ENCODE assay signal across 12 mouse cellular contexts in the genomic region with DNA sequence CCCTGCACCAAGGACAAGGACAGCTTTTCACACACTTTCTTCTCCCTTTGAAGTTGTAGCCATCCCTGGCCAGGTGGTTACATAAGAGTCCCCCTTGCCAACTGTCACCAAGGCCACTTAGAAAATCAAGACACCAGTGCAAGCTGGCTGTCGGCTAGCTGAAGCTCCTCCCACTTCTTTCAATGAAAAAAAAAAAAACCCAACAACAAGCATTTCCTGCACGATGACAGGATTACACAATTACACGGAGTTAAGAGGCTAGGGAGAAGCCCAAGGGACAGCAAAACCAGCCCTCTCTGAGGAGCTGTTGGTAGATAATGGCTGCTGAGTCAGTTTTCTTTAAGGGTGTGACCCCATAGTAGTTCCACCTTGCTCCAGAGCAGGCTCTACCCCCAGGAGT. TPM values are rescaled to one million over a fixed set of nuclear protein-coding genes. Genes with fewer than 3 reads are reported as not detected.
DNase-seq lines count a peak whose midpoint lies in the region; ATAC-seq and TF ChIP-seq lines count a peak whose summit lies in the region.
"Had no signal": no experiment of that assay in that cellular context is flagged by ENCODE, and none has a peak within 500 bp of the region (broad histone marks: within the 10 kb centered on the region; RNA-seq: fewer than 3 reads in every experiment).

No protein-coding gene starts in this region.

- H3K4me3 ChIP-seq in heart, adult 2 months, result no peak overlapping the region

- no peaks in the 10 kb centered on the region for H3K79me2 ChIP-seq in heart, adult 2 months (replicated peaks; ENCODE audit: control insufficient read depth, insufficient read depth, low read length)

- peak; percentile 81 for DNase-seq in adrenal gland, adult 2 months
- no peak for DNase-seq in adrenal gland, postnatal 4 days (ENCODE audit: low spot score in 2 of 2)
- peak; percentile 47 for DNase-seq in MN1 (ENCODE audit: low spot score)
- peak; percentile 63 for DNase-seq in lung, postnatal 36 days
- DNase-seq in B cell, adult 2 months, result no peak
- DNase-seq in heart, adult 2 months, result no peak
- DNase-seq in layer of hippocampus, postnatal 10 days (ENCODE audit: low spot score in 2 of 2), result no peak
- DNase-seq: cerebellum, adult 8-10 months; gastrocnemius, postnatal 14 days; heart, postnatal 36 days; kidney, postnatal 4 days had no signal

- ATAC-seq in hematopoietic stem cell, adult 5-6 weeks (replicated peaks in 1 of 2; ENCODE audit: insufficient read depth in 1 of 2, low FRiP score in 2 of 2, low TSS enrichment in 1 of 2, low read depth in 1 of 2, poor library complexity in 2 of 2, severe bottlenecking in 2 of 2), result peak; percentile 42 to 45; a peak in 3 of 4 replicates

- intact Hi-C loops in heart, adult 2 months (cut with DNase I), result no loop called here

- 2% methylated on average over 3 of the region's 3 CpGs for WGBS in heart, adult 2 months

- H3K36me3 ChIP-seq in heart, adult 2 months (ENCODE audit: control insufficient read depth, insufficient read depth, low read length), result no peaks in the 10 kb centered on the region

- no peak overlapping the region for H3K9ac ChIP-seq in heart, adult 2 months (ENCODE audit: low read depth, low read length)

- no peak for TF ChIP-seq EP300 in heart, adult 2 months (IDR thresholded peaks at IDR 0.05; ENCODE audit: insufficient read depth, low read depth, low read length)

- no peak for TF ChIP-seq CTCF in heart, adult 2 months (IDR thresholded peaks at IDR 0.05)

- H3K27ac ChIP-seq in heart, adult 2 months, result no peak overlapping the region

- H3K4me1 ChIP-seq in heart, adult 2 months (ENCODE audit: control insufficient read depth, insufficient read depth, low read length), result peaks cover 4% of the 10 kb centered on the region

- no peak for TF ChIP-seq POLR2A in heart, adult 2 months (IDR thresholded peaks at IDR 0.05; ENCODE audit: insufficient read depth, low read depth, low read length)

- no peaks in the 10 kb centered on the region for H3K27me3 ChIP-seq in heart, adult 2 months (ENCODE audit: control insufficient read depth, insufficient read depth, low read length)

RNA-seq across cellular contexts. Expression of a gene that starts 6.6 kb away (rescaled TPM):
- total RNA-seq in adrenal gland, adult 2 months (2021), result 10 to 100 TPM; 23.4 to 32.5 TPM
- 42.9 and 47.6 TPM in 2 replicates for polyA plus RNA-seq in adrenal gland, adult 2 months (2012; rRNA removed)
- 10 to 100 TPM; 36.5 to 41.0 TPM for total RNA-seq in adrenal gland, postnatal 4 days (2021)
- total RNA-seq in hematopoietic stem cell, adult 5-6 weeks (2017), result 19.6 and 20.4 TPM in 2 replicates
- 10 to 100 TPM; 24.0 to 25.5 TPM for total RNA-seq in heart, adult 2 months (2021)
- polyA plus RNA-seq in heart, adult 2 months (2012; rRNA removed), result 24.0 and 28.1 TPM in 2 replicates
- 10 to 100 TPM; 25.0 to 28.3 TPM for total RNA-seq in layer of hippocampus, postnatal 10 days (2021)

RNA-seq across cellular contexts. Expression of a gene that starts 23.4 kb away (rescaled TPM):
- total RNA-seq in adrenal gland, adult 2 months (2021), result 10 to 100 TPM; 20.7 to 43.3 TPM
- polyA plus RNA-seq in adrenal gland, adult 2 months (2012; rRNA removed), result 24.8 and 31.6 TPM in 2 replicates
- total RNA-seq in adrenal gland, postnatal 4 days (2021), result 10 to 100 TPM; 20.7 to 21.6 TPM
- 2.1 and 3.4 TPM in 2 replicates for total RNA-seq in hematopoietic stem cell, adult 5-6 weeks (2017)
- 1 to 10 TPM; 5.7 to 6.6 TPM for total RNA-seq in heart, adult 2 months (2021)
- polyA plus RNA-seq in heart, adult 2 months (2012; rRNA removed), result 4.6 and 6.8 TPM in 2 replicates
- 10 to 100 TPM; 12.2 to 14.2 TPM for total RNA-seq in layer of hippocampus, postnatal 10 days (2021)

Comparison
In these comparisons a context has a peak if more than half of its experiments do, and no peak if none do; other contexts are left out.
1. DNase-seq: peak in adrenal gland, adult 2 months (single experiment), MN1 (single experiment) and lung, postnatal 36 days (single experiment); none in adrenal gland, postnatal 4 days (0 of 2), B cell, adult 2 months (0 of 2), heart, adult 2 months (0 of 2) and layer of hippocampus, postnatal 10 days (0 of 2).